Mouse (Mus musculus) adrenal gland (tissue): ENCODE measurements around the gene Opalin.

ENCODE experiments used
- intact Hi-C: fragments of 180-260 bp; cut with DNase I; formaldehyde crosslinking; loops from one replicate; pipeline ENCODE4 v1.15.1; 2025

Opalin gene

DNA sequence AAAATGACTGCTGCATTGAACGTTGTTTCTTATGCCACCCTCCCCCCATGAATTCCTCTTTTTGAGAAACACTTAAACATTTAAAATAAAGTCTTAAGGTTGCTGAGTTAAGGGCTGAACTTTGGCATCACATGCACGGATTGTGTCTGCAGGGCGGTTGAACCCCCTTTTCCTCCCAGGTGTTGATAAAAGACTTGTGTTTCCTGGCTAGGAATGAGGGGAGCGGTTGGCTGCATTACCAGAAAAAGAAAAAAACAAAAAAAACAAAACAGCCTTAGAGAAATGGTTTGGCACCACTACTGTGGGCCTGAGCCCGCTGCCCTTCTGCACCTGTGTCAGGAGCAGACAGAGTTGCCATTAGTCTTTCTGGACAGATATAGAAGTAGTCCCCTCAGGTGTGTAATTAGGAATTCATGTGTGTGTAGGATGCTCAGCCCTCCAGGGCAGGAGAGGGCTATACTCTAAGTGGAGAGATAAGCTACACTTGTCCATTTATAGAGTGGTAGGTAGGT, 57.7 kb downstream of the Opalin start:
- intact Hi-C loops: loop anchor here (5.0 kb wide), 1 partner anchor 57 kb away; no protein-coding TSS in a partner anchor

- intact Hi-C loops: loop anchor here (2.0 to 5.0 kb wide), 2 partner anchors 54 to 261 kb away; no protein-coding TSS in a partner anchor
Observed at GRCm38 (mm10) chr19:41015951-41016716, 60.8 kb downstream of the Opalin start.

- intact Hi-C loops: no loop called here
Observed at GRCm38 (mm10) chr19:41014003-41014402, 62.9 kb downstream of the Opalin start.

DNA sequence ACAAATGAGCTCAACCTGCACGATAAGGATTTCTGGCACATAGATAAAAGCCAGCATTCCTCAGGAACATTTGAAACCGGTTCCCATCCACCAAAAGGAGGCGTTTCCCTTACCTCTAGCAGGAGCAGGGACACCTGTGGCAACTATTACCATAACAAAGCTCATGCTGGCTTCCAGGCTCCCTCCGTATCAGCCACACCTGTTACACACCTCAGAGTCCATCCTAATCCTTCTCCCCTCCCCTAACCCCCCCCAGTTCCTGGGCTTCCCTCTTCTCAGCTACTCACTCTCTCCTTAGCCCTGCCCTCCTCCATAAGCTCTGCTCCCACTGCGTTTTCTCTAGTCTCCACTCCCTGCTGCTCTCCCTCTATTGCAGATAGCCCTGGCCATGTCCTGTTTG, 63.3 kb downstream of the Opalin start:
- intact Hi-C loops: no loop called here
